ENCODE assay signal across 10 mouse cellular contexts in the genomic region with DNA sequence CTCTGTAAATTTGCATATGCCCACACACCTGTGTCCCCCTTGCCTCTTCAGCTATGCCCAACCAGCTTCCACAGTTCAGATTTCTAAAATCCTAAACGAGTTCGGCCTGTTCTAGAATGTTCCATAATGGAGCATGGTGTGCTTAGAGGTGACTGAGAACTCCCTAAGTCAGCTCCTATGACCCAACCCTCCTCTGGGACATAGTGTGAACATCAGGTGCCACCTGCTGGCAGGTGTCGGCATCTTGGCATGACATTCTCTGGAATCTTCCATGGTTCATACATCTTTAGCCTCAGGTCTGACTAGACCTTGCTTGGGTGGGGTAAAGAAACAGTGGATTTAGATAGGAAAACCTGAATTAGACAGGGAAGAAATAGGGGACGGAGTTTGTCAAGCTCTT. TPM values are rescaled to one million over a fixed set of nuclear protein-coding genes. Genes with fewer than 3 reads are reported as not detected.
DNase-seq lines count a peak whose midpoint lies in the region; ATAC-seq and TF ChIP-seq lines count a peak whose summit lies in the region.
"Had no signal": no experiment of that assay in that cellular context is flagged by ENCODE, and none has a peak within 500 bp of the region (broad histone marks: within the 10 kb centered on the region; RNA-seq: fewer than 3 reads in every experiment).

No protein-coding gene starts in this region.

- no peaks in the 10 kb centered on the region for H3K4me1 ChIP-seq in hindbrain, postnatal 0 days (ENCODE audit: insufficient read depth, low read length)
- no peaks in the 10 kb centered on the region for H3K4me1 ChIP-seq in hindbrain, embryonic 12.5 days
- no peaks in the 10 kb centered on the region for H3K4me1 ChIP-seq in intestine, postnatal 0 days (replicated peaks; ENCODE audit: control insufficient read depth, insufficient read depth, low read length)
- H3K4me1 ChIP-seq: embryonic facial prominence, embryonic 12.5 days had no signal

- in situ Hi-C loops in Patski (cut with MboI; ENCODE audit: low pct_unique_long_range_greater_than_20kb): loop anchor here (25.0 kb wide), 1 partner anchor 134 kb away; a partner anchor contains a TSS

- H3K4me3 ChIP-seq in hindbrain, postnatal 0 days (ENCODE audit: low read length): no peak overlapping the region
- H3K4me3 ChIP-seq in hindbrain, embryonic 12.5 days: no peak overlapping the region
- no peak overlapping the region for H3K4me3 ChIP-seq in intestine, postnatal 0 days (ENCODE audit: low read depth, low read length)
- H3K4me3 ChIP-seq: embryonic facial prominence, embryonic 12.5 days had no signal

- no peak overlapping the region for H3K4me2 ChIP-seq in hindbrain, postnatal 0 days (ENCODE audit: low read depth, low read length)
- H3K4me2 ChIP-seq in hindbrain, embryonic 12.5 days (replicated peaks): no peak overlapping the region
- no peak overlapping the region for H3K4me2 ChIP-seq in intestine, postnatal 0 days (replicated peaks; ENCODE audit: low read depth)
- H3K4me2 ChIP-seq: embryonic facial prominence, embryonic 12.5 days had no signal

- TF ChIP-seq CTCF in hindbrain, postnatal 0 days (IDR thresholded peaks at IDR 0.05; ENCODE audit: low read depth): peak; percentile 40
- peak; percentile 85 for TF ChIP-seq CTCF in Patski (IDR thresholded peaks at IDR 0.05)
- peak; percentile 80 for TF ChIP-seq CTCF in intestine, postnatal 0 days (IDR thresholded peaks at IDR 0.05; ENCODE audit: low read depth)

- CTCF ChIA-PET in Patski (lab: Charles Lee): interaction anchor here (0.7 to 2.0 kb wide), 12 partner anchors 8 to 375 kb away, joined by 3 to 9 read pairs (median 4); no protein-coding TSS in a partner anchor

- intact Hi-C loops in left cerebral cortex, postnatal 10 days (cut with DNase I): no loop called here

- POLR2A ChIA-PET in Patski (lab: Charles Lee): interaction anchor here (0.7 kb wide), 1 partner anchor 75 kb away, joined by 6 read pairs; no protein-coding TSS in a partner anchor

- 82% methylated on average over 4 of the region's 4 CpGs for WGBS in hindbrain, postnatal 0 days
- 81% methylated on average over 4 of the region's 4 CpGs for WGBS in hindbrain, embryonic 12.5 days
- 68% methylated on average over 4 of the region's 4 CpGs for WGBS in intestine, postnatal 0 days

- no peaks in the 10 kb centered on the region for H3K9me3 ChIP-seq in hindbrain, postnatal 0 days (ENCODE audit: low read length)
- no peaks in the 10 kb centered on the region for H3K9me3 ChIP-seq in hindbrain, embryonic 12.5 days (replicated peaks)
- no peaks in the 10 kb centered on the region for H3K9me3 ChIP-seq in intestine, postnatal 0 days (ENCODE audit: control insufficient read depth)
- H3K9me3 ChIP-seq: embryonic facial prominence, embryonic 12.5 days had no signal

- H3K27me3 ChIP-seq in hindbrain, postnatal 0 days (ENCODE audit: insufficient read depth, low read length): no peaks in the 10 kb centered on the region
- no peaks in the 10 kb centered on the region for H3K27me3 ChIP-seq in hindbrain, embryonic 12.5 days
- H3K27me3 ChIP-seq in Patski: peaks cover 3% of the 10 kb centered on the region
- no peaks in the 10 kb centered on the region for H3K27me3 ChIP-seq in intestine, postnatal 0 days (replicated peaks; ENCODE audit: control insufficient read depth, insufficient read depth, low read length)
- H3K27me3 ChIP-seq: embryonic facial prominence, embryonic 12.5 days had no signal

- no peak overlapping the region for H3K9ac ChIP-seq in hindbrain, postnatal 0 days (replicated peaks; ENCODE audit: low read length)
- no peak overlapping the region for H3K9ac ChIP-seq in hindbrain, embryonic 12.5 days
- H3K9ac ChIP-seq in intestine, postnatal 0 days (ENCODE audit: low read depth, low read length): no peak overlapping the region
- H3K9ac ChIP-seq: embryonic facial prominence, embryonic 12.5 days had no signal

- no peak for DNase-seq in hindbrain, postnatal 0 days (ENCODE audit: low spot score)
- peak; percentile 20 for DNase-seq in Patski (ENCODE audit: low read depth, low spot score)
- DNase-seq in lung, postnatal 25 days (ENCODE audit: low spot score): peak; percentile 16
- no peak for DNase-seq in right cerebral cortex, postnatal 14 days
- DNase-seq in left cerebral cortex, postnatal 10 days (ENCODE audit: extremely low spot score in 1 of 2, low spot score in 2 of 2): no peak
- no peak for DNase-seq in natural killer cell, adult 2 months (ENCODE audit: low spot score in 2 of 2)

- no peak for ATAC-seq in hindbrain, postnatal 0 days
- no peak for ATAC-seq in hindbrain, embryonic 12.5 days (ENCODE audit: low FRiP score)
- ATAC-seq in Patski: peak; percentile 51
- peak; percentile 41 for ATAC-seq in intestine, postnatal 0 days

- H3K36me3 ChIP-seq in hindbrain, postnatal 0 days (ENCODE audit: insufficient read depth, low read length): no peaks in the 10 kb centered on the region
- H3K36me3 ChIP-seq in hindbrain, embryonic 12.5 days: no peaks in the 10 kb centered on the region
- H3K36me3 ChIP-seq in intestine, postnatal 0 days (ENCODE audit: control insufficient read depth, insufficient read depth): no peaks in the 10 kb centered on the region
- H3K36me3 ChIP-seq: embryonic facial prominence, embryonic 12.5 days had no signal

- H3K27ac ChIP-seq in hindbrain, postnatal 0 days: no peak overlapping the region
- H3K27ac ChIP-seq in hindbrain, embryonic 12.5 days: no peak overlapping the region
- H3K27ac ChIP-seq in intestine, postnatal 0 days (ENCODE audit: low read depth, low read length): no peak overlapping the region
- H3K27ac ChIP-seq: embryonic facial prominence, embryonic 12.5 days; macrophage had no signal

RNA-seq across cellular contexts. Expression of a gene that starts 15.9 kb away (rescaled TPM):
- total RNA-seq in hindbrain, postnatal 0 days (2014; rRNA removed): not detected in 2 replicates
- polyA plus RNA-seq in hindbrain, postnatal 0 days (2015; fragmentation: Nextera tagmentation; extraction: Ambion mirVana): 0.13 and 0.23 TPM in 2 replicates
- 0.17 and 0.30 TPM in 2 replicates for polyA plus RNA-seq in hindbrain, embryonic 12.5 days (2016; fragmentation: Nextera tagmentation; extraction: Ambion mirVana)
- polyA plus RNA-seq in Patski (2021): 0.05 TPM
- 8.9 and 9.8 TPM in 2 replicates for polyA plus RNA-seq in intestine, postnatal 0 days (2015; fragmentation: Nextera tagmentation; extraction: Ambion mirVana)
- not detected for total RNA-seq in left cerebral cortex, postnatal 10 days (2021)

RNA-seq across cellular contexts. Expression of a gene that starts 19.1 kb away (rescaled TPM):
- 0.83 and 1.3 TPM in 2 replicates for total RNA-seq in hindbrain, postnatal 0 days (2014; rRNA removed)
- polyA plus RNA-seq in hindbrain, postnatal 0 days (2015; fragmentation: Nextera tagmentation; extraction: Ambion mirVana): 0.20 and 0.91 TPM in 2 replicates
- 0.19 and 0.79 TPM in 2 replicates for polyA plus RNA-seq in hindbrain, embryonic 12.5 days (2016; fragmentation: Nextera tagmentation; extraction: Ambion mirVana)
- 0.33 TPM for polyA plus RNA-seq in Patski (2021)
- polyA plus RNA-seq in intestine, postnatal 0 days (2015; fragmentation: Nextera tagmentation; extraction: Ambion mirVana): 167 and 175 TPM in 2 replicates
- under 1 TPM; 0.34 to 0.55 TPM for total RNA-seq in left cerebral cortex, postnatal 10 days (2021)

Comparison
In these comparisons a context has a peak if more than half of its experiments do, and no peak if none do; other contexts are left out.
1. ATAC-seq: peak in Patski (single experiment) and intestine, postnatal 0 days (single experiment); none in hindbrain, postnatal 0 days (single experiment) and hindbrain, embryonic 12.5 days (single experiment).
2. DNase-seq: peak in Patski (single experiment) and lung, postnatal 25 days (single experiment); none in hindbrain, postnatal 0 days (single experiment), right cerebral cortex, postnatal 14 days (single experiment), left cerebral cortex, postnatal 10 days (0 of 2) and natural killer cell, adult 2 months (0 of 2).
3. RNA of a gene that starts 19.1 kb away (polyA plus RNA-seq): 167 to 175 TPM in intestine, postnatal 0 days; 0.20 to 0.91 TPM in hindbrain, postnatal 0 days, 0.33 TPM in Patski (single experiment) and 0.19 to 0.79 TPM in hindbrain, embryonic 12.5 days; every median in the first group is over 10 times any median in the second.
4. Peak in every context shown above with its lines, with median percentiles within 50 percentile points of each other: CTCF ChIP-seq.